In genomic region chr17:12061381-12061780, GRCm38 (mm10) we compare ENCODE assay signal across 19 mouse cellular contexts. TPM values are rescaled to one million over a fixed set of nuclear protein-coding genes. Genes with fewer than 3 reads are reported as not detected.
DNase-seq lines count a peak whose midpoint lies in the region; ATAC-seq and TF ChIP-seq lines count a peak whose summit lies in the region.
"Had no signal": no experiment of that assay in that cellular context is flagged by ENCODE, and none has a peak within 500 bp of the region (broad histone marks: within the 10 kb centered on the region; RNA-seq: fewer than 3 reads in every experiment).

No protein-coding gene starts in this region.

- no peak overlapping the region for H3K4me3 ChIP-seq in liver, postnatal 0 days (ENCODE audit: low read depth, low read length)
- H3K4me3 ChIP-seq: embryonic facial prominence, embryonic 13.5 days; embryonic facial prominence, embryonic 15.5 days; erythroblast, embryonic 14.5 days; forebrain, embryonic 13.5 days had no signal

- H3K27ac ChIP-seq in liver, postnatal 0 days (ENCODE audit: low read depth), result no peak overlapping the region
- H3K27ac ChIP-seq: embryonic facial prominence, embryonic 13.5 days; embryonic facial prominence, embryonic 15.5 days; forebrain, embryonic 13.5 days had no signal

- no peak for TF ChIP-seq CTCF in liver, postnatal 0 days (IDR thresholded peaks at IDR 0.05; ENCODE audit: low read depth)

- no peaks in the 10 kb centered on the region for H3K27me3 ChIP-seq in liver, postnatal 0 days (ENCODE audit: insufficient read depth, low read length)
- H3K27me3 ChIP-seq: embryonic facial prominence, embryonic 13.5 days; embryonic facial prominence, embryonic 15.5 days; forebrain, embryonic 13.5 days had no signal

- peak; percentile 78 for DNase-seq in heart, adult 11 months
- DNase-seq in heart, postnatal 14 days, result no peak
- DNase-seq in liver, postnatal 0 days, result peak; percentile 4
- no peak for DNase-seq in liver
- DNase-seq: adrenal gland, adult 2 months; adrenal gland, postnatal 10 days; adrenal gland, postnatal 25 days; cerebellum, adult 11 months; cerebellum, adult 18-20 months; cerebellum, adult 8-10 months; cerebellum, adult 9-11 months; cerebellum, postnatal 14 days; cerebellum, postnatal 36 days; embryo, embryonic 11 days had no signal

- H3K36me3 ChIP-seq in liver, postnatal 0 days (replicated peaks; ENCODE audit: insufficient read depth, low read length), result no peaks in the 10 kb centered on the region
- H3K36me3 ChIP-seq: embryonic facial prominence, embryonic 13.5 days; embryonic facial prominence, embryonic 15.5 days had no signal

- no peak overlapping the region for H3K9ac ChIP-seq in liver, postnatal 0 days (replicated peaks)
- H3K9ac ChIP-seq: embryonic facial prominence, embryonic 13.5 days; embryonic facial prominence, embryonic 15.5 days; forebrain, embryonic 13.5 days had no signal

- H3K9me3 ChIP-seq in liver, postnatal 0 days (ENCODE audit: low read length), result 0 out of 2 replicates have a peak, but pooled peaks cover 2% of the 10 kb centered on the region
- H3K9me3 ChIP-seq: embryonic facial prominence, embryonic 13.5 days; embryonic facial prominence, embryonic 15.5 days; forebrain, embryonic 13.5 days had no signal

- intact Hi-C loops in heart, postnatal 14 days (cut with DNase I), result no loop called here

- WGBS in liver, postnatal 0 days (ENCODE audit: insufficient replicate concordance), result 77% methylated on average over 10 of the region's 10 CpGs

- H3K4me2 ChIP-seq in liver, postnatal 0 days (ENCODE audit: low read depth, low read length), result no peak overlapping the region
- H3K4me2 ChIP-seq: embryonic facial prominence, embryonic 13.5 days; embryonic facial prominence, embryonic 15.5 days; forebrain, embryonic 13.5 days had no signal

- ATAC-seq in liver, postnatal 0 days, result no peak
- ATAC-seq: forebrain, embryonic 13.5 days; forebrain, embryonic 16.5 days had no signal

- no peaks in the 10 kb centered on the region for H3K4me1 ChIP-seq in liver, postnatal 0 days (ENCODE audit: insufficient read depth)
- H3K4me1 ChIP-seq: embryonic facial prominence, embryonic 13.5 days; embryonic facial prominence, embryonic 15.5 days; forebrain, embryonic 13.5 days had no signal

- no peak for TF ChIP-seq EP300 in liver, postnatal 0 days (IDR thresholded peaks at IDR 0.05; ENCODE audit: low read depth)

RNA-seq across cellular contexts. Expression of gene Agpat4, which starts 57.1 kb away (rescaled TPM):
- total RNA-seq in heart, postnatal 14 days (2021), result 1 to 10 TPM; 7.5 TPM
- polyA plus RNA-seq in liver, postnatal 0 days (2015; fragmentation: Nextera tagmentation; extraction: Ambion mirVana), result 9.3 and 10.2 TPM in 2 replicates

Comparison
In these comparisons a context has a peak if more than half of its experiments do, and no peak if none do; other contexts are left out.
1. DNase-seq: peak in heart, adult 11 months (single experiment) and liver, postnatal 0 days (single experiment); none in heart, postnatal 14 days (0 of 2) and liver (single experiment).